Mouse (Mus musculus) heart, embryonic 11.5 days (tissue): ENCODE results near the gene Pkp4. TPM values are rescaled to one million over a fixed set of nuclear protein-coding genes. Genes with fewer than 3 reads are reported as not detected.

ENCODE experiments used
- ATAC-seq: fragments of 200-750 bp; cut with Nextera tagmentation; replicated peaks from 2 replicates; pipeline ENCODE4 v1.8.0; 2017; ENCODE audit warnings: moderate library complexity; ENCODE audit not compliant: insufficient number of reproducible peaks, low FRiP score, low TSS enrichment
- H3K27ac ChIP-seq: fragments of 300-500 bp; sonication (generic); 2 replicates; pipeline ENCODE4 v1.5.1; 2014; ENCODE audit warnings: mild to moderate bottlenecking, low read depth, low read length
- H3K27me3 ChIP-seq: fragments of 300-500 bp; sonication (generic); 2 replicates; pipeline ENCODE4 v1.6.1; 2014; ENCODE audit warnings: mild to moderate bottlenecking, low read length, mixed read lengths; ENCODE audit not compliant: control insufficient read depth, insufficient read depth
- H3K36me3 ChIP-seq: fragments of 300-500 bp; sonication (generic); 2 replicates; pipeline ENCODE4 v1.6.1; 2014; ENCODE audit warnings: mild to moderate bottlenecking, low read length, moderate library complexity, mixed read lengths; ENCODE audit not compliant: control insufficient read depth, insufficient read depth
- H3K4me1 ChIP-seq: fragments of 300-500 bp; sonication (generic); 2 replicates; pipeline ENCODE4 v1.6.1; 2014; ENCODE audit warnings: low read length; ENCODE audit not compliant: control insufficient read depth, insufficient read depth
- H3K4me2 ChIP-seq: fragments of 300-500 bp; sonication (generic); 2 replicates; pipeline ENCODE4 v1.6.1; 2014; ENCODE audit warnings: mild to moderate bottlenecking, moderate library complexity
- H3K4me3 ChIP-seq: fragments of 300-500 bp; sonication (generic); 2 replicates; pipeline ENCODE4 v1.5.1; 2014; ENCODE audit warnings: low read depth, low read length
- H3K9ac ChIP-seq: fragments of 300-500 bp; sonication (generic); 2 replicates; pipeline ENCODE4 v1.6.1; 2014; ENCODE audit warnings: mild to moderate bottlenecking, low read depth, low read length, moderate library complexity
- H3K9me3 ChIP-seq: fragments of 300-500 bp; sonication (generic); replicated peaks from 2 replicates; pipeline ENCODE4 v1.6.1; 2016; ENCODE audit warnings: low read length; ENCODE audit not compliant: control insufficient read depth
- WGBS: fragments of 180-500 bp; shearing (Covaris S2); extraction: QIAGEN DNeasy Blood & Tissue Kit; methylation state at CpG from one replicate; pipeline ENCODE4 v1.1.7; 2014; ENCODE audit not compliant: insufficient replicate concordance; 5-methylcytosine and 5-hydroxymethylcytosine counted together
- polyA plus RNA-seq: library from polyadenylated mRNA; unstranded; fragments of >200 nt; fragmentation: Nextera tagmentation; extraction: Ambion mirVana; gene quantifications from 2 replicates; pipeline ENCODE4 v1.2.1, GENCODE M21; 2014

The Pkp4 gene
- polyA plus RNA-seq, result 33.8 and 37.6 TPM in 2 replicates

DNA sequence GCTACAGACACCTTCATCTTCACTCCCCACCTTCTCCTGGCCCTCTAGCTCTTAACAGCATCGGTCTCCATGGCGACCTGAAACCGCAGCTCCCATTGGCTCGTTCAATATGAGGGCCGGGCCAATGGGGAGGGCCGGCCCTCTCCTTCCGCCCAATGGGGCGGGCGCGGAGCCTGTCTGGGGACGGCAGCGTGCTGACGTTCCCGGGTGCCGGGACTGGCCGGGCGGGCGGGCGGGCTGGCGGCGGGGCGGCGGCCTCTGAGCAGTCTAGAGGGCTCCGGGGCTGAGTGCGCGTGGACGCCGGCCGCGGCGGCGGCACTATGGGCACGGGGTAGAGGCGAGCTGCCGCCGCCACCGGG, at the start of gene Pkp4, which contains the start of gene Ccdc148:
Gene Pkp4, plus strand, starts transcription at position 246 of the 359 bp plus-strand sequence.
Gene Ccdc148, minus strand, starts transcription at position 79 of the 359 bp plus-strand sequence.
- peak within 1 kb of the TSS; percentile 95 for H3K27ac ChIP-seq
- H3K9me3 ChIP-seq, result no peaks in the 10 kb centered on the region
- no peaks in the 10 kb centered on the region for H3K36me3 ChIP-seq
- H3K4me3 ChIP-seq, result peak within 1 kb of the TSS; percentile 86
- H3K27me3 ChIP-seq, result no peaks in the 10 kb centered on the region
- peak within 1 kb of the TSS; percentile 79 for H3K4me2 ChIP-seq
- WGBS, result under 1% methylated on average over 36 of the region's 37 CpGs
- H3K9ac ChIP-seq, result peak within 1 kb of the TSS; percentile 91
- H3K4me1 ChIP-seq, result peaks cover 14% of the 10 kb centered on the region; the same call in 1 of the 2 replicates
- ATAC-seq, result peak; percentile 96

DNA sequence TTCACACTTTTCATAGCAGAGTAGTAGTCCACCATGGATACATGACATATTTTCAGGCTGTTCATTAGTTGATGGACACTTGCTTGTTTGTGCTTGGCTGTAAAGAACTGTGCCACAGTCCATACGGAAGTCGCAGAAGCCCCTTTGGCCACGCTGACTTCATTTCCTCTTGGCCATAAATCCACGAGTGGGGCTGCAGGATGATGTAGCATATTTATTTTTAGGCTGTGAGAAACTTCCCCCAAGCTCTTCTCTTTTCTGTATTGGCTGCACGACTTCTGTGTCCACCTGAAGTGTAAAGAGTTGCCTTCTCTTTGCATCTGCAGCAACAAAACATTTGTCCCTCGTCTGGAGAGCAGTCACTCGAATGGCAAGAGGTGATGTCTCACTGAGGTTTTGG, 31.6 kb upstream of the Pkp4 start:
- WGBS, result 75% methylated on average over 7 of the region's 7 CpGs
- no peak overlapping the region for H3K27ac ChIP-seq
- no peak for ATAC-seq

DNA sequence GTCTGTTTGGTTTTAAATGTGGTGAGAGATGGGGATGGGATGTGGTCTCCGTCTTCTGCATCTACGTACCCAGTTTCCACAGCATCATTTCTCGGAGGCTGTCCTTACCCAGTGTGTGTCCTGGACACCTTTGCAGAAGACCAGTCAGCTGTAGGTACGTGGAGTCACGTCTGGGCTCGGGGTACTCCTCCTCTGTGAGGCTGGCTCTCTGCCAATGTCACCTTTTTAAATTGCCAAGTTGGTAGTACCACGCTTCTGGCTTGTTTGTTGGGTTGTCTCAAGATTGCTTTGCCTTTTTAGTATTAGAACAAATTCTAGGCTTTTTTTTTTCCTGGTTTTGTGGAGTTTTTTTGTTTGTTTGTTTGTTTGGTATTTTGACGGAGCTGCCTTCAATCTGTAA, 30.8 kb upstream of the Pkp4 start:
- H3K4me3 ChIP-seq, result no peak overlapping the region
- no peak overlapping the region for H3K4me2 ChIP-seq
- no peak for ATAC-seq
- no peak overlapping the region for H3K9ac ChIP-seq
- H3K36me3 ChIP-seq, result no peaks in the 10 kb centered on the region
- no peaks in the 10 kb centered on the region for H3K27me3 ChIP-seq
- H3K9me3 ChIP-seq, result no peaks in the 10 kb centered on the region
- no peaks in the 10 kb centered on the region for H3K4me1 ChIP-seq
- H3K27ac ChIP-seq, result no peak overlapping the region
- 87% methylated on average over 8 of the region's 8 CpGs for WGBS

More for the DNA sequence above, 31.6 kb upstream of the Pkp4 start:
- no peaks in the 10 kb centered on the region for H3K27me3 ChIP-seq
- no peak overlapping the region for H3K4me2 ChIP-seq
- no peaks in the 10 kb centered on the region for H3K4me1 ChIP-seq
- no peaks in the 10 kb centered on the region for H3K36me3 ChIP-seq
- no peak overlapping the region for H3K9ac ChIP-seq
- H3K4me3 ChIP-seq, result no peak overlapping the region
- no peaks in the 10 kb centered on the region for H3K9me3 ChIP-seq

DNA sequence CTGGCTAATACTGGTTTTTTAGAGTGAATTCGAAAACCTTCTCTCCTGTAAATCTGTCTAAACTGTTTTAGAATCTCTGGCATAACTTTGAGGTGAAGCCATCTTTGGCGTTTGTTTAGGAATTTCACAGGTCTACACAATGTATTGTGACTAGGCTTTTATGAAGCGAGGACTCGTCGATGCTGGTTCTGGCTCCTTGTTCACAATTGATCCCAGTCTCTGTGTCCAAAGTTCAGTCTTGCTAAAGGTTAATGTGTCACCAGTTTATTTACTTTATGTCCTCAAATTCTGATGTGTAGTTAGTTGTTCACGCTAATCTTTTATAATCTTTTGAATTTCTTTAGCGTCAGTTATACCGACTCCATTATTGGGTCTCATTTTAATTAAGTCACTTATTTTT, 29.6 kb upstream of the Pkp4 start:
- Histone ChIP-seq H3K4me1 (no peaks in the 10 kb centered on the region), H3K27ac (no peak overlapping the region), H3K36me3 (no peaks in the 10 kb centered on the region), H3K9ac (no peak overlapping the region), H3K9me3 (no peaks in the 10 kb centered on the region), H3K4me2 (no peak overlapping the region), H3K4me3 (no peak overlapping the region), H3K27me3 (no peaks in the 10 kb centered on the region)
- 86% methylated on average over 8 of the region's 8 CpGs for WGBS
- ATAC-seq, result no peak

DNA sequence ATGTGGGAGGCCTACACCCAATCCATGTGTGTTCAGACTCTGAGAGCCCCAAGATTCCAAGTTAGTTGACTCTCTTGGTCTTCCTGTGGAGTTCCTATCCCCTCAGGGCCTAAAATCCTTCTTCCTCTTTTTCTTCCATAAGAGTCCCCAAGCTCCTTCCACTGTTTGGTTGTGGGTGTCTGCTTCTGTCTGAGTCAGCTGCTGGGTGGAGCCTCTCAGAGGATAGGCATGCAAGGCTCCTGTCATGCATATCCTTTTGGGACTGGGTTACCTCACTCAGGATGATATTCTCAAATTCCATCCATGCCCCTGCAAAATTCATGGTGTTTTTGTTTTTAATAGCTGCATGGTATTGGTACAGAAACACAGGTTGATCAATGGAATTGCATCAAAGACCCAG, 5.2 kb upstream of the Pkp4 start:
- Histone ChIP-seq H3K9ac (no peak overlapping the region), H3K27ac (no peak overlapping the region), H3K4me2 (no peak overlapping the region), H3K36me3 (no peaks in the 10 kb centered on the region), H3K4me3 (no peak overlapping the region), H3K27me3 (no peaks in the 10 kb centered on the region), H3K4me1 (0 out of 2 replicates have a peak, but pooled peaks cover 3% of the 10 kb centered on the region), H3K9me3 (no peaks in the 10 kb centered on the region)
- no peak for ATAC-seq

DNA sequence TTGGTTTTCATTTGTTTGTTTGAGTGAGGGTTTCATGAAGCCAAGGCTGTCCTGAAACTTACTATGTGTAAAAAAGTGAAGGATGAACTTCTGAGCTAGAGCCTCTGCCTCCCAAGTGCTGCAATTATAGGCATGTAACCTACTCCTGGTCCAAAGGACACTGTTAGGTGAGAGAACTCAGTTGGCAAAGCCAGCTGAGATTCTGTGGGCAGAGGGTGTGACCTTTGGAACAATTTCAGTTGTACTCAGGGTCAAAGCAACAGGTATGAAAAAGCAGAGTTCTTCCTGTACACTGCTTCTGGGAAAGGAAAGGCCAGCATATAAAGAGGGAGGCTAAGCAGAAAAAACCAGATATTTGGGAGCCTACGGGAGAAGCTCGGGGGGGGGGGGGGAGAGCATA, 2.5 kb upstream of the Pkp4 start:
- no peak overlapping the region for H3K27ac ChIP-seq
- no peaks in the 10 kb centered on the region for H3K27me3 ChIP-seq
- no peak overlapping the region for H3K4me2 ChIP-seq
- 40% methylated on average over 2 of the region's 2 CpGs for WGBS
- no peaks in the 10 kb centered on the region for H3K36me3 ChIP-seq
- ATAC-seq, result no peak
- peaks cover 8% of the 10 kb centered on the region; the same call in 1 of the 2 replicates for H3K4me1 ChIP-seq
- H3K4me3 ChIP-seq, result no peak overlapping the region
- H3K9ac ChIP-seq, result no peak overlapping the region
- no peaks in the 10 kb centered on the region for H3K9me3 ChIP-seq

DNA sequence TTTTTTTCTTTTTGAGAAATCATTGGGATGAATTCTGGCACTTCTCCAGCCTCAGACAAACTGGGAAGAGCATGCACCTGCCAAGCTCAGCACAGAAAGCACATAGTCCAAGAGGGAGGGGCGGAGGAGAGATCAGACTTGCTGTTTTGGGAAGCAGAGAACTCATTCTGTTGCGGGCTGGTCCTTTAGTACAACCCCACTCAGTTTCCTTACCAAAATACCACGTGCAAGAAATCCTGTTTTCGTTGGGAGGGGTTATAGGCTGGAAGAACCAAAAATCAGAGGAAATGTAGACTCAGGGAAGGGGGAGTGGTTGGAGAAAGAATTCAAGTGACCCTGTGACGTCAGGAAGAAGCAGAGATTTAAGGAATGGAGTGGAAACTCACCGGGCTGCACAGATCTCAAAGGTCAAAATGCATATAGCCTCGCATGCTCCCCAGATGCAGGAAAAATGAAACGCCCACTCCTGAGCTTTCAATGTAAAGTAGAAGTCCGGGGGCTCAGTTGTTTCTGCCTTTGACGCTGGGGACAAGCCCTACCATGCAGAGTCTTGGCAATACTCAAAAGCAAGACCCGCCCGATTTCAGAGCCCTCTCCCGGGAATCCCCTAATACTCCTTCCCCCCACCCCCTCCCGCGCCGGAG, 567 bp upstream of the Pkp4 start:
- ATAC-seq, result no peak

DNA sequence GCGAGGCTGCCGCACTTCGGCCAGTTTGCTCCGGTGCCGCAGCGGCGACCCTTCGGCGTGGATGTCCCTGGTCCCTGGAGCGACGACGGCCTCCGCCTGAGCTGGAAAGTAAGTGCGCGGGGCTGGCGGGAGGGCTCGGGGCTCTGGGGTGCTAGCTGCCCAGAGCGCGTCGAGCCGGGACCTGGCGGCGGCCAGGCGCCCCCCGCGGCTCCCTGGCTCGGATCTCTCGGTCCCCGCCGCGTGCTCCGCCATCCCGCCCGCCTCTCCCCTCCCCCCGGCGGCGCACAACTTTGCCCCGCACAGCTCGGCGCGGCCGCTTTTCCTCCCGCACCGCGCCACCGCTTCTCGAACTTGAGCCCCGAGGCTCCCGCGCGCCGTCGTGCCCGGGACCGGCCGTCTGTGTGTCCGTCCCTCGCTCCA, 381 bp downstream of the Pkp4 start:
- H3K27ac ChIP-seq, result peak overlapping the region; percentile 95
- no peaks in the 10 kb centered on the region for H3K36me3 ChIP-seq
- peak overlapping the region; percentile 86 for H3K4me3 ChIP-seq
- H3K4me1 ChIP-seq, result peaks cover 14% of the 10 kb centered on the region; the same call in 1 of the 2 replicates
- peak overlapping the region; percentile 79 for H3K4me2 ChIP-seq
- under 1% methylated on average over 26 of the region's 58 CpGs for whole genome bisulfite sequencing
- H3K9me3 ChIP-seq, result no peaks in the 10 kb centered on the region
- peak; percentile 60 for ATAC-seq
- no peaks in the 10 kb centered on the region for H3K27me3 ChIP-seq
- peak overlapping the region; percentile 91 for H3K9ac ChIP-seq

More for the DNA sequence above, 567 bp upstream of the Pkp4 start:
- H3K36me3 ChIP-seq, result no peaks in the 10 kb centered on the region
- under 1% methylated on average over 16 of the region's 16 CpGs for WGBS
- peaks cover 14% of the 10 kb centered on the region; the same call in 1 of the 2 replicates for H3K4me1 ChIP-seq
- no peak overlapping the region for H3K9ac ChIP-seq
- H3K4me3 ChIP-seq, result peak overlapping the region; percentile 86
- H3K9me3 ChIP-seq, result no peaks in the 10 kb centered on the region
- no peaks in the 10 kb centered on the region for H3K27me3 ChIP-seq
- H3K4me2 ChIP-seq, result peak overlapping the region; percentile 79
- H3K27ac ChIP-seq, result no peak overlapping the region
